Mouse (Mus musculus): Measurements from ENCODE around the gene Duoxa2. TPM values are rescaled to one million over a fixed set of nuclear protein-coding genes. Genes with fewer than 3 reads are reported as not detected.

Duoxa2 gene
- 0.16 and 0.24 TPM in 2 replicates for polyA plus RNA-seq (2015; fragmentation: Nextera tagmentation; extraction: Ambion mirVana)

GRCm38 (mm10) chr2:122298596-122299490 is at the start of gene Duoxa2:
Gene Duoxa2, plus strand, starts transcription at chr2:122298900.
- H3K36me3 ChIP-seq (ENCODE audit: control insufficient read depth, insufficient read depth, low read length), result no peaks in the 10 kb centered on the region
- H3K27me3 ChIP-seq (replicated peaks; ENCODE audit: control insufficient read depth, insufficient read depth, low read length), result peaks cover 74% of the 10 kb centered on the region
- no peak within 1 kb of the TSS for H3K27ac ChIP-seq (ENCODE audit: low read length)
- 1% methylated on average over 43 of the region's 43 CpGs for WGBS
- peaks cover 28% of the 10 kb centered on the region for H3K4me1 ChIP-seq (ENCODE audit: control insufficient read depth, insufficient read depth, low read length)
- H3K9me3 ChIP-seq (ENCODE audit: control insufficient read depth, low read length), result no peaks in the 10 kb centered on the region
- peak within 1 kb of the TSS; percentile 57 for H3K4me2 ChIP-seq (ENCODE audit: low read depth, low read length)
- peak within 1 kb of the TSS; percentile 37 for H3K4me3 ChIP-seq (ENCODE audit: low read length)
- no peak within 1 kb of the TSS for H3K9ac ChIP-seq (ENCODE audit: low read depth, low read length)
- no peak for ATAC-seq

DNA sequence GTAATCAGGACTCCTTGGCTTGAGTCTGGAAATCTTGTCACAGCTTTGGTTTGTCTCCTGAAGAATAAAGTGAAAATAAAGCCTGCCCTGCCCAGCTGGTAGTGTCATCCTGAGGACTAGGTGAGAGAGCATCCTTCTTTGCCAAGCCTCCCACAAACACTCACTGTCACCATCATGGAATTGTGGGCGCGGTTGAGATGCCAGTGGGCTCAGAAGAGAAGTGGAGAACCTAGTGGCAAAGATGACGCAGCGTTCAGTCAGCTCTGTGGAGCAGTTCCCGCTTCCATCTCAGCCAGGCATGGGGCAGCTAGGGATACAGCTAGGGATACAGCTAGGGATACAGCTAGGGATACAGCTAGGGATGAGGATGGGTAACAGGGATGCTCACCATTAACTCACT is 42.7 kb upstream of the Duoxa2 start:
- ATAC-seq, result no peak
- 93% methylated on average over 5 of the region's 5 CpGs for WGBS
- Histone ChIP-seq H3K27me3 (replicated peaks; ENCODE audit: control insufficient read depth, insufficient read depth, low read length) (no peaks in the 10 kb centered on the region), H3K4me1 (ENCODE audit: control insufficient read depth, insufficient read depth, low read length) (peaks cover 2% of the 10 kb centered on the region; the same call in 1 of the 2 replicates), H3K36me3 (ENCODE audit: control insufficient read depth, insufficient read depth, low read length) (no peaks in the 10 kb centered on the region), H3K4me2 (ENCODE audit: low read depth, low read length) (no peak overlapping the region), H3K27ac (ENCODE audit: low read length) (no peak overlapping the region), H3K9ac (ENCODE audit: low read depth, low read length) (no peak overlapping the region), H3K4me3 (ENCODE audit: low read length) (no peak overlapping the region), H3K9me3 (ENCODE audit: control insufficient read depth, low read length) (no peaks in the 10 kb centered on the region)

DNA sequence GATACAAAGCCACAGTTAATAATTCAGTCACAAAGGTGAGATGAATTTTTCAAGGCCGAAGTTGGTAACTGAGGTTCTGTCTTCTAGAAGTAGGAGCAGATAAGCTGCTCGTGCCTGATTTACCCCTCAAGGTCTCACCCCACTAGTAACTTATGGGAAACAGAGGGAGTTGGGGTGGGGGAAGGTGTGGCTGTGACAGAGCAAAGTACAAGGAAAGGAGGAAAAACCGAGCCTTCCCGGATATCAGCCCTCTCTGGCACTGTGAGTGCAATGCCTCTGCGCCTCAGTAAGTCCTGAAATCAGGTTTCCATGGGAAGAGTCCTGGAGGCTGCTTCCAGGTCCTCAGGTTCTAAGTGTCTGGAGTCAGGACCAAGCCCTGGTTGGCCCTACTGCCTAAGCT is 38.0 kb upstream of the Duoxa2 start:
- ATAC-seq, result peak; percentile 96
- Histone ChIP-seq H3K4me3 (ENCODE audit: low read length) (no peak overlapping the region), H3K4me1 (ENCODE audit: control insufficient read depth, insufficient read depth, low read length) (peaks cover 2% of the 10 kb centered on the region; the same call in 1 of the 2 replicates), H3K36me3 (ENCODE audit: control insufficient read depth, insufficient read depth, low read length) (0 out of 2 replicates have a peak, but pooled peaks cover 4% of the 10 kb centered on the region), H3K27ac (ENCODE audit: low read length) (peak overlapping the region; percentile 83), H3K9me3 (ENCODE audit: control insufficient read depth, low read length) (no peaks in the 10 kb centered on the region), H3K27me3 (replicated peaks; ENCODE audit: control insufficient read depth, insufficient read depth, low read length) (no peaks in the 10 kb centered on the region), H3K9ac (ENCODE audit: low read depth, low read length) (0 out of 2 replicates have a peak overlapping the region, but pooled peaks have one; percentile 15), H3K4me2 (ENCODE audit: low read depth, low read length) (no peak overlapping the region)
- WGBS, result 53% methylated on average over 5 of the region's 5 CpGs

DNA sequence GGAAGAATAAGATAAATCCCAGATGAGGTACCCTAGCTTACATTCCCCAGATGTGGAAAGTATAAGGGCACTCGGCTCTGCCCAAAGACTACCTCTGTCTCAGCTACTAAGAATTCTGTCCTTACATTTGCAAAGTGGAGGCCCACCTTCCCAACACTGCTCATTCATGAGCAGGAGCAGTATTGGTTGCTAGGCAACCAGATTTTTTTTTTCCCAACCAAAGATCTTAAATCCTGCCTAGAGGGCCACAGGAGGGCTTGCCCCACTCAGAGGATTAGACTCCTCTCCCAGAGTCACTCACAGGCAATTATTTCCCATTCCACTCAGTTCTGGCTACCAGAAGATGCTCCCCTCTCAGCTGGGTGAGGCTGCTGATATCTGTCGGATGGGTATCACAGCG is 34.0 kb upstream of the Duoxa2 start:
- 76% methylated on average over 3 of the region's 3 CpGs for WGBS
- H3K27ac ChIP-seq (ENCODE audit: low read length), result no peak overlapping the region
- no peak overlapping the region for H3K4me3 ChIP-seq (ENCODE audit: low read length)
- no peak overlapping the region for H3K4me2 ChIP-seq (ENCODE audit: low read depth, low read length)
- no peaks in the 10 kb centered on the region for H3K27me3 ChIP-seq (replicated peaks; ENCODE audit: control insufficient read depth, insufficient read depth, low read length)
- peaks cover 8% of the 10 kb centered on the region; the same call in 1 of the 2 replicates for H3K4me1 ChIP-seq (ENCODE audit: control insufficient read depth, insufficient read depth, low read length)
- 0 out of 2 replicates have a peak, but pooled peaks cover 4% of the 10 kb centered on the region for H3K36me3 ChIP-seq (ENCODE audit: control insufficient read depth, insufficient read depth, low read length)
- no peak for ATAC-seq
- H3K9ac ChIP-seq (ENCODE audit: low read depth, low read length), result no peak overlapping the region
- no peaks in the 10 kb centered on the region for H3K9me3 ChIP-seq (ENCODE audit: control insufficient read depth, low read length)

GRCm38 (mm10) chr2:122266407-122267193 is 32.1 kb upstream of the Duoxa2 start:
- no peaks in the 10 kb centered on the region for H3K27me3 ChIP-seq (replicated peaks; ENCODE audit: control insufficient read depth, insufficient read depth, low read length)
- peak overlapping the region; percentile 59 for H3K27ac ChIP-seq (ENCODE audit: low read length)
- no peak overlapping the region for H3K4me2 ChIP-seq (ENCODE audit: low read depth, low read length)
- H3K4me1 ChIP-seq (ENCODE audit: control insufficient read depth, insufficient read depth, low read length), result peaks cover 5% of the 10 kb centered on the region; the same call in 1 of the 2 replicates
- WGBS, result 77% methylated on average over 7 of the region's 7 CpGs
- H3K36me3 ChIP-seq (ENCODE audit: control insufficient read depth, insufficient read depth, low read length), result 0 out of 2 replicates have a peak, but pooled peaks cover 4% of the 10 kb centered on the region
- no peak overlapping the region for H3K4me3 ChIP-seq (ENCODE audit: low read length)
- H3K9me3 ChIP-seq (ENCODE audit: control insufficient read depth, low read length), result no peaks in the 10 kb centered on the region
- no peak overlapping the region for H3K9ac ChIP-seq (ENCODE audit: low read depth, low read length)
- peak; percentile 77 for ATAC-seq

- Histone ChIP-seq H3K9ac (ENCODE audit: low read depth, low read length) (no peak overlapping the region), H3K9me3 (ENCODE audit: control insufficient read depth, low read length) (no peaks in the 10 kb centered on the region), H3K4me3 (ENCODE audit: low read length) (no peak overlapping the region), H3K27me3 (replicated peaks; ENCODE audit: control insufficient read depth, insufficient read depth, low read length) (no peaks in the 10 kb centered on the region), H3K4me1 (ENCODE audit: control insufficient read depth, insufficient read depth, low read length) (no peaks in the 10 kb centered on the region), H3K4me2 (ENCODE audit: low read depth, low read length) (no peak overlapping the region), H3K36me3 (ENCODE audit: control insufficient read depth, insufficient read depth, low read length) (no peaks in the 10 kb centered on the region), H3K27ac (ENCODE audit: low read length) (no peak overlapping the region)
- 81% methylated on average over 3 of the region's 3 CpGs for WGBS
- 0 out of 2 replicates have a peak, but pooled peaks have one; percentile 38 for ATAC-seq
Observed at GRCm38 (mm10) chr2:122278769-122279168, 19.9 kb upstream of the Duoxa2 start.

GRCm38 (mm10) chr2:122284091-122284490 is 14.6 kb upstream of the Duoxa2 start:
- H3K9ac ChIP-seq (ENCODE audit: low read depth, low read length), result no peak overlapping the region
- H3K27ac ChIP-seq (ENCODE audit: low read length), result no peak overlapping the region
- WGBS, result 75% methylated on average over 9 of the region's 9 CpGs
- H3K4me1 ChIP-seq (ENCODE audit: control insufficient read depth, insufficient read depth, low read length), result no peaks in the 10 kb centered on the region; the same call in 1 of the 2 replicates
- no peaks in the 10 kb centered on the region for H3K36me3 ChIP-seq (ENCODE audit: control insufficient read depth, insufficient read depth, low read length)
- H3K4me3 ChIP-seq (ENCODE audit: low read length), result no peak overlapping the region
- no peaks in the 10 kb centered on the region for H3K27me3 ChIP-seq (replicated peaks; ENCODE audit: control insufficient read depth, insufficient read depth, low read length)
- H3K9me3 ChIP-seq (ENCODE audit: control insufficient read depth, low read length), result no peaks in the 10 kb centered on the region
- no peak overlapping the region for H3K4me2 ChIP-seq (ENCODE audit: low read depth, low read length)
- ATAC-seq, result no peak

- H3K27me3 ChIP-seq (replicated peaks; ENCODE audit: control insufficient read depth, insufficient read depth, low read length), result no peaks in the 10 kb centered on the region
- H3K4me1 ChIP-seq (ENCODE audit: control insufficient read depth, insufficient read depth, low read length), result no peaks in the 10 kb centered on the region; the same call in 1 of the 2 replicates
- no peak overlapping the region for H3K9ac ChIP-seq (ENCODE audit: low read depth, low read length)
- no peaks in the 10 kb centered on the region for H3K36me3 ChIP-seq (ENCODE audit: control insufficient read depth, insufficient read depth, low read length)
- no peak overlapping the region for H3K4me2 ChIP-seq (ENCODE audit: low read depth, low read length)
- 41% methylated on average over 7 of the region's 7 CpGs for WGBS
- no peaks in the 10 kb centered on the region for H3K9me3 ChIP-seq (ENCODE audit: control insufficient read depth, low read length)
- no peak overlapping the region for H3K27ac ChIP-seq (ENCODE audit: low read length)
- ATAC-seq, result no peak
- no peak overlapping the region for H3K4me3 ChIP-seq (ENCODE audit: low read length)
Observed at GRCm38 (mm10) chr2:122286137-122286536, 12.6 kb upstream of the Duoxa2 start.

GRCm38 (mm10) chr2:122294916-122295315 is 3.8 kb upstream of the Duoxa2 start:
- no peak for ATAC-seq
- no peak overlapping the region for H3K4me3 ChIP-seq (ENCODE audit: low read length)
- peaks cover 16% of the 10 kb centered on the region for H3K4me1 ChIP-seq (ENCODE audit: control insufficient read depth, insufficient read depth, low read length)

More at GRCm38 (mm10) chr2:122294916-122295315, 3.8 kb upstream of the Duoxa2 start:
- Histone ChIP-seq H3K4me2 (ENCODE audit: low read depth, low read length) (no peak overlapping the region), H3K9ac (ENCODE audit: low read depth, low read length) (no peak overlapping the region), H3K36me3 (ENCODE audit: control insufficient read depth, insufficient read depth, low read length) (no peaks in the 10 kb centered on the region), H3K9me3 (ENCODE audit: control insufficient read depth, low read length) (no peaks in the 10 kb centered on the region), H3K27me3 (replicated peaks; ENCODE audit: control insufficient read depth, insufficient read depth, low read length) (peaks cover 58% of the 10 kb centered on the region), H3K27ac (ENCODE audit: low read length) (no peak overlapping the region)
- WGBS, result 9% methylated on average over 7 of the region's 7 CpGs

All from intestine, embryonic 16.5 days (tissue).